Mouse (Mus musculus) midbrain, postnatal 0 days (tissue): ENCODE results near the gene Brd3. TPM values are rescaled to one million over a fixed set of nuclear protein-coding genes. Genes with fewer than 3 reads are reported as not detected.

ENCODE experiments used
- ATAC-seq: fragments of 200-750 bp; cut with Nextera tagmentation; 2 replicates; pipeline ENCODE4 v1.8.0; 2017; ENCODE audit warnings: moderate number of reproducible peaks, mild to moderate bottlenecking, moderate TSS enrichment, moderate library complexity; ENCODE audit not compliant: low FRiP score
- DNase-seq: peaks from one replicate; pipeline ENCODE4 v3.0.0-alpha.2; 2015; ENCODE audit warnings: low spot score
- H3K27ac ChIP-seq: fragments of 300-500 bp; sonication (generic); 2 replicates; pipeline ENCODE4 v1.5.1; 2014; ENCODE audit warnings: low read depth, mild to moderate bottlenecking, low read length, mixed read lengths
- H3K27me3 ChIP-seq: fragments of 300-500 bp; sonication (generic); 2 replicates; pipeline ENCODE4 v1.6.1; 2014; ENCODE audit warnings: low read length, control low read depth, mixed read lengths; ENCODE audit not compliant: insufficient read depth
- H3K36me3 ChIP-seq: fragments of 300-500 bp; sonication (generic); 2 replicates; pipeline ENCODE4 v1.6.1; 2014; ENCODE audit warnings: low read length, control low read depth, mixed read lengths; ENCODE audit not compliant: insufficient read depth
- H3K4me1 ChIP-seq: fragments of 300-500 bp; sonication (generic); 2 replicates; pipeline ENCODE4 v1.6.1; 2014; ENCODE audit warnings: mild to moderate bottlenecking, control low read depth, antibody characterized with exemption, low read length, mixed read lengths; ENCODE audit not compliant: insufficient read depth
- H3K4me2 ChIP-seq: fragments of 300-500 bp; sonication (generic); 2 replicates; pipeline ENCODE4 v1.6.1; 2014; ENCODE audit warnings: low read depth, mild to moderate bottlenecking, low read length, mixed read lengths; ENCODE audit not compliant: poor library complexity, severe bottlenecking
- H3K4me3 ChIP-seq: fragments of 300-500 bp; sonication (generic); 2 replicates; pipeline ENCODE4 v1.5.1; 2014; ENCODE audit warnings: low read depth, mild to moderate bottlenecking, low read length, moderate library complexity
- H3K9ac ChIP-seq: fragments of 300-500 bp; sonication (generic); replicated peaks from 2 replicates; pipeline ENCODE4 v1.6.1; 2014; ENCODE audit warnings: mild to moderate bottlenecking, low read length, moderate library complexity, mixed read lengths; ENCODE audit not compliant: poor library complexity, severe bottlenecking
- H3K9me3 ChIP-seq: fragments of 300-500 bp; sonication (generic); 2 replicates; pipeline ENCODE4 v1.6.1; 2016; ENCODE audit warnings: low read length, control low read depth
- CTCF ChIP-seq: IDR thresholded peaks from 2 replicates; pipeline ENCODE4 v1.5.1; 2016; ENCODE audit warnings: antibody characterized with exemption, mild to moderate bottlenecking
- WGBS: fragments of 180-500 bp; shearing (Covaris S2); extraction: QIAGEN DNeasy Blood & Tissue Kit; methylation state at CpG from one replicate; pipeline ENCODE4 v1.1.7; 2014; 5-methylcytosine and 5-hydroxymethylcytosine counted together
- polyA plus RNA-seq: library from polyadenylated mRNA; unstranded; fragments of >200 nt; fragmentation: Nextera tagmentation; extraction: Ambion mirVana; gene quantifications from 2 replicates; pipeline ENCODE4 v1.2.1, GENCODE M21; 2015
- total RNA-seq: library from RNA; depleted of rRNA; stranded (reverse); fragments of >200 nt; gene quantifications from 2 replicates; pipeline ENCODE4 v1.2.3, GENCODE M21; 2014

Gene Brd3
- total and polyA plus RNA-seq, 2 experiments from 2014 or later = 43.8 to 124 TPM

DNA sequence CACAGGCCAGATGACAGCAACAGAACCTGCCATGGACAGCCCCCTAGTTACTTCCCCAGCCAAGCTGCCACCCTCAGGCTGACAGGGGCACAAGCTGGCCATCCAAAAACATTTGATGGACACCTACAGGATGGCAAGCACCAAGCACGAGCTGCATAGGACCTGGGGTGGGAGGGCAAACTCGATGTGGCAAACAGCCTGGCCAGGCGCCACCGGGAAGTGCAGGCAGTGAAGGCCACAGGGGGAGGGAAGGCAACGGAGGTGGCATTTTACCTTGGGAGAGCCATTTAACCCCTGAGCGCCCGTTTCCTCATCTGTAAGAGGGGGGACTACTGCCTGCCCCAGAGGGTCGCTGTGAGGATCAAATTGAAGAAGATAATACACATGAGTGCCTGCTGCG is 46.8 kb downstream of the Brd3 start:
- no peak for TF ChIP-seq CTCF
- Histone ChIP-seq H3K4me2 (no peak overlapping the region), H3K9me3 (no peaks in the 10 kb centered on the region), H3K9ac (no peak overlapping the region), H3K36me3 (peaks cover 78% of the 10 kb centered on the region), H3K27ac (no peak overlapping the region), H3K4me3 (no peak overlapping the region), H3K27me3 (no peaks in the 10 kb centered on the region), H3K4me1 (no peaks in the 10 kb centered on the region)
- no peak for ATAC-seq
- WGBS = 77% methylated on average over 9 of the region's 9 CpGs
- no peak for DNase-seq

DNA sequence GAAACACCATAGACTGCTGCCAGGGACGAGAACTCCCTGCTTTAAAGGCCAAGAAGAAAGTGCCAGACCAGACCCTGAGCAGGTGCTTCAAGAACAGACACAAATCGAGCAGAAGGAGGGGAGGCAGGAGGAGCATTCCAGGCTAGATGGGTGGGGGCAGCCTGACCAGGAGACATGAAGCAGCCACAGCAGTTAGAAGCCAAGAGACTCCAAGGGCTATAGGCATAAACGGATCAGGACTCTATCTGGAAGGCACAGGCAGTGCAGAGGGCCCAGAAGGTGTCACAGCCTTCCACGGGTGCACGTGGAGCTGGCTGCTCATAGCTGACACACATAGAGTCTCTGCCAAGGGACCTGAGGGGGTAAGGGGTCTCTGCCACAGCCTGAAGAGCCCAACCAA is 47.3 kb downstream of the Brd3 start:
- Histone ChIP-seq H3K9me3 (no peaks in the 10 kb centered on the region), H3K4me2 (no peak overlapping the region), H3K9ac (no peak overlapping the region), H3K27me3 (no peaks in the 10 kb centered on the region), H3K4me1 (no peaks in the 10 kb centered on the region), H3K36me3 (peaks cover 79% of the 10 kb centered on the region), H3K27ac (no peak overlapping the region), H3K4me3 (no peak overlapping the region)
- ATAC-seq = no peak
- 89% methylated on average over 5 of the region's 5 CpGs for WGBS
- no peak for DNase-seq
- no peak for TF ChIP-seq CTCF

DNA sequence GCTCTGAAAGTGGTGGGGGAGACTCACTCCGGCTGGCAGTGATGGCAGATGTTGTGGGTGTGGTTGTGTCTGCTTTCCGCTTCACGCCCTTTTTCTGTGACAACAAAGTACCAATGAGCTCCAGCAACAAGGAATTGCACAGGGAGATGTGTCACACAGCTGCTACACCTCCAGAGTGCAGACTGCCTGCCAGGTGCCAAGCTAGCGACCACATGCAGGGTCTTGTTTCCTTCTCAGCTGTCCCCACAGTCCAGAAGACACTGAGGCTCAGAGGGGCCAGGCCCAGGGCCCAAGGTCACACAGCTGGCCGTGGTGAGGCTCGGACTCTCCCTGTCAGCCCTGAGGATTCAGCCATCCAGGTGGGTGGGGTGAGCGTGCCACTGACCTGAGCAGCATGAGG is 47.7 kb downstream of the Brd3 start:
- H3K9ac ChIP-seq = no peak overlapping the region
- no peak for TF ChIP-seq CTCF
- H3K4me2 ChIP-seq = no peak overlapping the region
- no peaks in the 10 kb centered on the region for H3K9me3 ChIP-seq
- no peak overlapping the region for H3K4me3 ChIP-seq
- no peak for ATAC-seq
- peaks cover 83% of the 10 kb centered on the region for H3K36me3 ChIP-seq
- no peak for DNase-seq
- no peak overlapping the region for H3K27ac ChIP-seq
- whole genome bisulfite sequencing = 91% methylated on average over 7 of the region's 7 CpGs
- no peaks in the 10 kb centered on the region for H3K27me3 ChIP-seq
- no peaks in the 10 kb centered on the region for H3K4me1 ChIP-seq

DNA sequence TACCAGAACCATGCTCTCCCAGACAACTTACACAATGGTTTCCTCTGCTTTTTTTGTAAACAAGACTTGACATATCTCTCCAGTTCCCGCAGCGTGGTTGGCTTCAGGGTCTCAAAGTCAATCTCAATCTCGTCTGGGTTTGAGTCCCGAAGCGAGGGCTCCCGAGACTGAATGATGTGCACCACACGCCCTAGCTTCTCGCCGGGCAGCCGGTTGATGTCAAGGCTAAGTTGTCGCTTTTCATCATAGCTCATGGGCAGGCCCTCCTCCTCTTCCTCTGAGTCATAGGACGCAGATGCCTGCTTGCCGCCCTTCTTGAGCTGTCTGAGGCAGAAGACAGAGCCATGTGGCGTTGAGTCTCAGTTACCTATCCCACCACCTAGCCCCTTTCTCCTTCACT is 57.2 kb downstream of the Brd3 start:
- Histone ChIP-seq H3K9ac (no peak overlapping the region), H3K4me1 (no peaks in the 10 kb centered on the region), H3K27me3 (no peaks in the 10 kb centered on the region), H3K4me3 (no peak overlapping the region), H3K9me3 (no peaks in the 10 kb centered on the region), H3K36me3 (peaks cover 72% of the 10 kb centered on the region), H3K27ac (no peak overlapping the region), H3K4me2 (no peak overlapping the region)
- ATAC-seq (no peak), DNase-seq (no peak)
- 93% methylated on average over 14 of the region's 14 CpGs for WGBS
- no peak for TF ChIP-seq CTCF

DNA sequence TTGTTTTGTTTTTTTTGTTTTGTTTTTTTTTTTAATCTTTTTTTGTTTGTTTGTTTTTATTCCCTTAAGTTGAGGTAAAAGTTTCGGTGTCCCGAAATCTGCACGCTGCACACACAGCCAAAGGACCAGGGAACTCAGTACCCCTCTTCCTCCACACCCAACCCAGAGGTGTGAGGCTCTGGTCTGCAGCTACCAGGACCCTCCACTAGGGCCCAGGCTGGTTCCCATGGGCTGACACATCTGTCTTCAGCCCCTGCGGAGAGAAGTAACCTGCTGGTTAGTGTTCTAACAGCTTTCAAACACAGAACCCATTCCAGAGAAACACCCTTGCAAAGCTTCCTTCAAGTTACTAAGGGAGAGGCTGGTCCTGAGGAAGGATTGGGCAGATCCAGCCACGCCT is 59.7 kb downstream of the Brd3 start:
- no peak overlapping the region for H3K4me3 ChIP-seq
- peaks cover 7% of the 10 kb centered on the region; the same call in 1 of the 2 replicates for H3K4me1 ChIP-seq
- no peaks in the 10 kb centered on the region for H3K9me3 ChIP-seq
- no peak for ATAC-seq
- DNase-seq = no peak
- TF ChIP-seq CTCF = peak; percentile 47
- H3K4me2 ChIP-seq = no peak overlapping the region
- H3K36me3 ChIP-seq = peaks cover 47% of the 10 kb centered on the region
- 87% methylated on average over 5 of the region's 5 CpGs for WGBS
- no peak overlapping the region for H3K27ac ChIP-seq
- H3K9ac ChIP-seq = no peak overlapping the region
- no peaks in the 10 kb centered on the region for H3K27me3 ChIP-seq

DNA sequence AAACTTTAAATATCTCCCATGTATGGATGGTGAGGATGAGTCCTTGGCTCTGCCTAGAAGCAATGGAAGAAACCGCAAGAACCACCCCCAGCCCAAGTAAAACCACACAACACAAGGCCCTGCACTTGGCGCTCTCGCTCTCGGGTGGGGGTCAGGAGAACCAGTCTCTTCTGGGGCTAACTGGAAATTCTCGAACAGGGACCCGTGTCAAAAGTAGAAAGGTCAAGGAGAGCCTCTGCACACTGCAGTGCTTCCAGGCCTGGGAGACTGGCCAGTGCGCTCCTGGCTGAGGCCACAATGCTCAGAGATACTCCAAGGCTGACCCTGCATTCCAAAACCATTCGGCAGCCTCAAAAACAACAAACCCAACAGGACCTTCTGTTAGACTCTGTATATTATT is 60.6 kb downstream of the Brd3 start:
- 92% methylated on average over 8 of the region's 8 CpGs for WGBS
- no peaks in the 10 kb centered on the region for H3K9me3 ChIP-seq

More for the DNA sequence above, 60.6 kb downstream of the Brd3 start:
- ATAC-seq = no peak
- Histone ChIP-seq H3K27me3 (no peaks in the 10 kb centered on the region), H3K27ac (no peak overlapping the region), H3K4me3 (no peak overlapping the region), H3K9ac (no peak overlapping the region), H3K36me3 (peaks cover 41% of the 10 kb centered on the region), H3K4me1 (peaks cover 7% of the 10 kb centered on the region; the same call in 1 of the 2 replicates), H3K4me2 (no peak overlapping the region)
- no peak for DNase-seq
- no peak for TF ChIP-seq CTCF
